Mouse (Mus musculus) thymus, postnatal 36 days (tissue): ENCODE data around the gene Tet3.

Experiments
- DNase-seq, 2 experiments: peaks; one replicate each; pipeline ENCODE4 v3.0.0; 2022; ENCODE audit warnings: mixed read lengths in 2 of 2

The Tet3 gene

GRCm38 (mm10) chr6:83459034-83459644 is at the start of gene Tet3:
TSS of gene Tet3 (minus strand) at chr6:83459084.
- no peak for DNase-seq

DNA sequence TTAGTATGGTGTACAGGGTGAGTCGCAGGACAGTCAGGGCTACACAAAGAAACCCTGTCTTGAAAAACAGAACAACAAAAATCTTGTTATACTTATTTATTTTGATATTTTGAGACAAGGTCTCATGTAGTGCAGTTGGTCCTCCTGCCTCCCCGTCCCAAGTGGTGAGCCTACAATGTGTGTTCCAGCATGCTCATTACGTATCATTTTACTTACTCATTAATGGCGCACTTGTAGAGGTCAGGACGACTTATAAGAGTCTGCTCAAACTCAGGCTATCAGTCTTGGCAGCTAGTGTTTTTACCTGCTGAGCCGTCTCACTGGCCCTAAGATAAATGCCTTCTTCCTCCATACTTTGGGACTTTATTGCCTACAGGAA is 48.3 kb upstream of the Tet3 start:
- no peak for DNase-seq

DNA sequence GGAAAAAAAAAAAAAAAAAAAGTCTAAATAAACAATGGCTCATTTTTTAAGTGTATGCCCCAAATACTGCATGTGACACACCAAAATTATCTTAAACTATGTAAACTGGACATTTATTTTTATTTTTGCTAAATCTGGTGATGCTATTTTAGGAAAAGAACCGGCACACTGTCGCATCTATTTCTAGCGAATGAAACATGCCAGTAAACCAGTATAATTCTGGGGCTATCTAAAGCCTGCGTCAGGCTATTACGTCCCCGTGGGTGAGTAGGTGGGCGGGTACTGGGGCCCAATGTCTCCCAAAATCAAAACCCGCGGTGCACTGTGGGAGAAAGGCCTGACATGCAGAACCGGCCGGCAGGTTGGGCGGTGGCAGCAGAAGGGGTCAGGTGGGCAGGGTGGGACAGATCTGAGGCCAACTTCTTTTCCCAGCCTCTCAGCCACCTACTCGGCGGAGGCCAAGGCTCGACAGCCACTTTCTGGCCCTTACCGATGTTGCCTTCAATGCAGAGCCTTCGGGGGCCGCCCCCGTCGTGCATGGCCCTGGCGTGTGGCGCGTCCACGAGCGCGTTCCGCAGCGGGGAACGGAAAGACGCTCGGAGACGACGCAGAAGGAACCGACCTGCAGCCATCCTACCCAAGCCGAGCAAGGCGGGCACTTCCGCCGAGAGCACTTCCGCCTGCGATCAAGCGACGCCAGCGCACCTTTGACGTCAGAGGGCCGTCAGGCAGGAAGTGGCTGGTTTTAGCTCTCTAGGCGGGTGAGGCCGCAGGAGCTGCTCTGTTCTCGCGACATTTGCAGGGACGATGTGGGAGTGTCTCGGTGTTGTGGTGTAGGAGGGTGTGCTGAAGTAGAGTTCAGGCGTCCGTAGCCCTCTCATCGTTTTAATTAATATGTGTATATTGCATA is 47.6 kb upstream of the Tet3 start, which contains the start of gene Dguok:
Gene Dguok, minus strand, starts transcription at position 712 of the 910 bp plus-strand sequence.
- peak; percentile 95 to 99 for DNase-seq

DNA sequence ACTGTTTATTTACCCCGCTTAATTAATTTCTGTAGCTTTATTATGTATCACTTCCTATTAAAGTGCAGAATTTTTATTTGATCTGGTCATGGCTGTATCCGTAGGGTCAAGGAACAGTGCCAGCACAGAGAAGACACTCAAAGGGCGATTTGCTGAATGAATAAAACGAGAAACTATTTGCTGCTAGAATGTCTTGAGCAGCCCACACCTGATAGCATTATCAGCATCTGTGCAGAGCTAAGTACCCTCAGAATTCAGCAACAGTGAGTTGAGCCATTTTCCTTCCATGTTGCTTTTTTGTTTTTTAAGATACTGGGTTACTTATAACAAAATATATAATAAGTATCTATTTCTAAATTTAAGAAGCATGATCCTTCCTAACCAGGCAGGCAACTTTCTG is 46.7 kb upstream of the Tet3 start:
- no peak for DNase-seq

- DNase-seq: no peak
Measured at GRCm38 (mm10) chr6:83503361-83503760, 44.5 kb upstream of the Tet3 start.

- DNase-seq: peak in 1 of 2 experiments; percentile 19
Measured at GRCm38 (mm10) chr6:83502656-83503055, 43.8 kb upstream of the Tet3 start.

DNA sequence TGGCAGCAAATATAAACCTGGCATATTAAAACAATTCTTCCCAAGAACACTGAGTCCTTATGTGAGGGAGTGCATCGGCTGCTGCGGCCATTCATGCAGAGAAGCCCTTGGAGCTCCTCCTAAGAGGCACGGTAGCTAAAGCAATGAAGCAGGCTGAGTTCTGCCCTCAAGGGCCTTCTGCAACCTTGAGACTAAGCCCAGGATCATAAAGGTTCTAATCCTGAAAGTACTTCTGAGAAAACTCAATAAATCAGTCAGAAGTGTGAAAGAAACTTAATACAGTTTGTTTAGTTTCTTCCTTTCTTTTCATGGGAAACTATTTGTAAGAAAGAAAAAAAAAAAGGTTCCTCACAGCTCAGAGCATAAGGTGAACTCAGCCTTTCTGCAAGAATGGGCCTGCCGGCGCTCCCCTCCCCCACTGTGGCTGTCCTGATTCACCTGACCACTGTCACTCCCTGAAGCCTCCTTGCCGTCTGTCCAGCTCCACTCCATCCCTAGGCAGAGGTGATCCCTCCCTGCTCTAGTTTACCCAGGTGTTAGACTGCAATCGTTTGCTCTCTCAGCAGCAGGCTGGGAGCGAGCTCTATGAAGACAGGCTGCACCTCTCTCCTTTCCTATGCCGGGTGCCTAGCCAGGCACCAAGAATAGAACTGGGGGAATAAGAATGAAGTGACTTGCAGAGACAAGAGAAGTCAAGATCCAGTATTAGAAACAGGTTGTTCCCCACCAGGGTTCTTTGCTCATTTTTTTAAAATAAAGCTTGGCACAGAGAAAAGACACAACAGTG is 42.8 kb upstream of the Tet3 start:
- no peak for DNase-seq

- no peak for DNase-seq
Measured at GRCm38 (mm10) chr6:83500462-83500861, 41.6 kb upstream of the Tet3 start.

GRCm38 (mm10) chr6:83499078-83499477 is 40.2 kb upstream of the Tet3 start:
- DNase-seq: no peak

DNA sequence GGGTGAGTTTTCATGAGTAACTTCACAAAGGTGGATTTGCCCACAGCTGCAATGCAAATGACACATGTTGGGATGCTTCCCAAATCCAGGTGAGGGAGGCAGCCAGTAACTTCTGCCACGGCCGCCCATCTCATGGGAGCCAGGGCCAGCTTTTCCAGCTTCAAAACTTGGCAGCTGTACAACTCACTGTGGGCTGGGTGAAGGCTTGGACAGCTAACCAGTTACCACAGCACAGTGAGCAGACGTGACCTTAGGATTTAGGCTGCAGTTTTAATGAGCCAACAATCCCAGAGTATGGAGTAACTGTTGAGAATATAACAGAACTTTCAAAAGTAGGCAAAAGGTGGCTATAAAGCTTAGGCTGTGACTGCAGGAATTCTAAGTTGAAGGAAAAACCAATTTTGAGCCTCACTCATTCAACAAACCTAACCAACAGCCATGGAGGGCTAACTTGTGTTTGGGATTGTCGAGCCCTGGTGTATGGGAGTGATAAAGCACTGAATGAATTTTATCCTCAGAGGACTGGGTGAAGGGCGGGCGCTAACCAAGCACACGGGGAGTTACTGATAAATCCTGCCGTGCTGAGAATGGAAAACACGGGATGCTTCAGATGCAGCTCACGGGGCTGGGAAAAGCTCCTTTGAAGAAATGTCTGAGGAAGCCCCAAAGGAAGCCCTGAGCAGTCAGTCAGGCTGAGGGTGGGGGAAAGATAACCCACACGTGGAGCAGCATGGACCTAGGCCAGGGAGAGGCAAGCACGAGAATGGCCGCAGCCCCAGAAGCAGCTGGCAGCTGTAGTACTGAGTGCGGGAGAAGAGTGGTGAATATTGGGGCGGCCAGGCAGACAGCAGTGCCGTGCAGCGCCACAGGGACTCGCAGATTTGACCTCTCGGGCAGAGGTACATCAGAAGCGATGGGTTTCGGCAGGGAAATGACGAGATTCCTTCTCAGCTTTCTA is 38.1 kb upstream of the Tet3 start:
- DNase-seq: no peak

- DNase-seq: no peak
Measured at GRCm38 (mm10) chr6:83496009-83496752, 37.3 kb upstream of the Tet3 start.

DNA sequence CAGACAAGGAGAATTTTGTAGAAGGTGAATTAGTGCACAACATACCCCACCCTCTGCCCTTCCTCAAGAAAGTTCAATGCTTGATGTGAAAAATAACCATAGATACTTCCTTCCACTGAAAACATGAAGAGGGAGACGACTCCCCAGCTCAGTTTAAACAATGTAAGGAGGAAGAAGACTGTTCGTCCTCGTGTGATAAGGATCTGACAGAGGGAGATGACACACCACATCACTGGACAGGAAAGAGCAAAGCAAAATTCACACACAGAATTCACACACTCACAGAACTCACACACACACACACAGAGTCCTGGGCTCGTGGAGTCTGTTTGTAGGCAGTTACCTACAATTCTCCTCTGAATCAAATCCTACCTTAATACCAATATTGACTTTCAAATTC is 31.7 kb upstream of the Tet3 start:
- DNase-seq: no peak

DNA sequence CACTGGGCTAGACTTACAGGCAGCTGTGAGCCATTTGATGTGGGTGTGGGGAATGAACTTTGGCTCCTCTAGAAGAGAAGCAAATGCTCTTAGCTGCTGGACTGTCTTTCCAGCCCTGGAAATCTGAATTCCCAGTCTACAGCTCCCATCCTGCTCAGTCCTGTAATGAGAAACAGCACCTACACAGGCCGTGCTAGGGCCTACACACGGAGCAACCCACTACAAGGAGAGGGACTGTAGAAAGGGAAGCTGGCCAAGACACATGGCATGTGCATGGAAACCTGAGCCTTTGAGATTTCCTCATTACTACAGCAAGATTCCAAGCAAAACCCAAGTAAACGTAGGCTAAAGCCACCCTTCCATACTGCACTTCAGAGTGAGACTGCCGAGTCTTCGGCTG is 29.3 kb upstream of the Tet3 start:
- no peak for DNase-seq

DNA sequence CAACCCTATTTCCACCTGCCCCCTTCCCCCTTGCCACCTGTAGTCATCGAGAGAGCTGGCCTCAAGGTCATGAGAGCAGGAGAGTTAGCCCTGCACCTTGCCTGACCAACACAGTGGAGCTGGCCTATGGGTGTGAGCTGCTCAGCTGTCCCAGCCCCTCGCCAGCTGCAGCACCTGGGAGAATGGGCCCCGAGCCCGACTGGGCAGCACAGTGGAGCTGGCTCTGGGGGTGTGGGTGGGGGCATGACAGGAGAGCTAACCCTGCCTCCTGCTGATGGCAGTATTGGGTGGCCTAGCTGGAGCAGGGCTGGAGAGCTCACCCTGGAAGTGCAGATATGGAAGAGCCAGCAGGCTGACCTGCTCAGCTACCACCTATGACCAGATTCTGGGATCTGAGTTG is 28.4 kb upstream of the Tet3 start:
- no peak for DNase-seq

DNA sequence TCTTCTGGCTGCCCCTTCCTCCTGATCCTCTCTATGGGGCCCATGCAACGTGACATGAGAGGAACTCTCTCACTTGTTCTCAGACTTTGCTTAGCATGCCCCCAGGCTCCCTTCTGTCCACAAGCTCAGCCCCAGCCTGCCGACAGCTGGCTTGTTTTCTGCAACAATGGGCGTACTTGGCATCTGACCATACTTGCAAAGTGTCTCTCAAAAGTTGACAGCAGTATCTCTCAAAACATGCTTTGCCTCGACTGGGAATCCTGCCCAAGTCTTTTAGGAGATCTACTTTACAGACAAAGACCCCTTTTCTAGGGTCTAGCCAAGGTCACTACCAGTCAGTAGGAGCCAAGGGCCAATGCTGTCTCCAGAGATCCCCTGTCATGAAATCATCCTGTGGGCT is 27.0 kb upstream of the Tet3 start:
- no peak for DNase-seq

- no peak for DNase-seq
Measured at GRCm38 (mm10) chr6:83483776-83484175, 24.9 kb upstream of the Tet3 start.

DNA sequence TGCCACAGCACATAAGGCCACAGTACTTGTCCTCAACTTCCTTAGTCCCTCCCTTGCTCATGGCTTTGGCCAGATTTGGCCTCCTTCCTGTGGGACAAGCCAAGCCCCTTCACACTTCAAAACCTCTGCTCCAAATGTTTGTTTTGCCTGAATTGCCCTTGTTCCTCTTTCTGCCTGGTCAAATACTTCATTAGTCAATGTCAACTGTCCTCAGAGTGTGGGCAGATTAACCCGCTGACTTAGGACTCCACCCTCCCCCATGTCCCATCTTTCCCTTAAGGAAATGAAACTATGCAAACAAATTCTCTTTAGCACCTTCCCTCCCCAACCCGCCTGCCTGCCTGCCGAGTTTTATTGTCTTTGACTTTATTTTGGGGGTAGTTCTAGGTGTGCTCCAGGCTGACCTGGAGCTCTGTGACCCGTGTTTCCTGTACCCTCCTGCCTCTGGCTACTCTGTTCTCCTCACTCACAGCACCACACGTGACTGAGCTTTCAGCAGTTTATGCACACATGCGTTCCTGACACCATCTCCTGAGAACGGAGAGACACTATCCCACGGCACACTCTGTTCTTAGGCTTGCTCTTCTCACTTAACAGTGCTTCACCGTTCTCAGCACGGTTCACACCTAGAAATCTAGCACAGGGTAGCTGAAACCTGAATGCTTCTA is 23.7 kb upstream of the Tet3 start:
- no peak for DNase-seq

DNA sequence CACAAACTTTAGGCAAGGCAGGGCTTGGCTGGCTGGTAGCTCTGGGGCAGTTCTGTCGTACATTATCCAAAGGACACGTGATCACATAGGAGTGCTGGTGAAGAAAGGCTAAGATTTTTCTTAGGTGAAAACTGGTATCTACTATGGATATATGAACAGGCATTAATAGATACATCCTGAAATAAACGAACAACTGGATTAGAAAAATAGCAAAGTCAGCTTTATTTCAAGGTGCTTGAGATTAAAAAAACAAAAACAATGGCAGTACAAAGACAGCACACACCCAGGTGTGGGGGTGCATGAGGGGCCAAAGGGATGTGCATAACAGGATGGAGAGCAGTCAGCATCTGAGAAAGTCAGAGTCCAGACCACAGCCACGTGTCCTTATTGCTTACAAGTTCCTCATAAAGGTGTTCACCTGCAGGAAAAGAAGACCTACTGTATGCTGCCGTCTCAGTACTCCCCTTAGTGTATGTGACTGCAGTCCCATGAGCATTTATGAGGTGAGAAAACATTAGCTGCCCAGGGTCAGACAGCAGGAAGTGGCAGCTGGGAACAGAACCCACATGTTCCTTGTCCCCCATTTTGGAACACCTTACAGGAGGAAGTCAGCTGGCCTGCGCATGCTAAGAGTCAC is 21.3 kb upstream of the Tet3 start:
- DNase-seq: no peak

DNA sequence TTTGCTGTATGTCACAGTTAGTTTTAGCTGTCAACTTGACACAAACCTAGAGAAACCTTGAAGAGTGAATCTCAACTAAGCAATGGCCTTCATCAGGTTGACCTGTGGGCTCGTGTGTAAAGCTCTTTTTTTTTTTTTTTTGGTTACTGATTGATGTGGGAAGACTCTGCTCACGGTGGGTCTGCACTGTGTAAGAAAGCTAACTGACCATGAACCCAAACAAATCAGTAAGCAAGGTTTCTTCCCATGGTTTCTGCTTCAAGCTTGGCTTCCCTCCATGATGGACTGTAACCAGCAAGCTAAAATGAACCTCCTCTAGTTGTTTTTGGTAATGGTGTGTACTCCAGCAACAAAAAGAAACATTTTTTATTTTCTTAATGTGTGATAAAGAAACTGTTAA is 20.3 kb upstream of the Tet3 start:
- DNase-seq: no peak

DNA sequence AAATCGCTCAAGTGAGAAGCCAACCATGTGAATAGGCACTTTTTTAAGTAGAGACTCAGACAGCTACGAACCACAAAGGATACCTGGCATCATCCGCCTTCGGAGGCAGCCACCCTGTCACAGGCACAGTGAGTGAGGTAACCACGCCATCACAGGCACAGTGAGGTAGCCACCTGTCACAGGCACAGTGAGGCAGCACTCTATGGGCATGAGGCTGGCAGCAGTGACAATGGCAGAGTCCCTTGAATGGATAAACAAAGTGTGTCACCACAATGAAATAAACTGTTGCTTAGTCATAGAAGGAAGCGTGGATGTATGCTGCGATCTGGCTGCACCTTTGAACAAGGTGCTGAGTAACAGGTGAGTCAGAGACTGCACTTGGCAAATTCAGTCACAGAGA is 19.7 kb upstream of the Tet3 start:
- DNase-seq: no peak

DNA sequence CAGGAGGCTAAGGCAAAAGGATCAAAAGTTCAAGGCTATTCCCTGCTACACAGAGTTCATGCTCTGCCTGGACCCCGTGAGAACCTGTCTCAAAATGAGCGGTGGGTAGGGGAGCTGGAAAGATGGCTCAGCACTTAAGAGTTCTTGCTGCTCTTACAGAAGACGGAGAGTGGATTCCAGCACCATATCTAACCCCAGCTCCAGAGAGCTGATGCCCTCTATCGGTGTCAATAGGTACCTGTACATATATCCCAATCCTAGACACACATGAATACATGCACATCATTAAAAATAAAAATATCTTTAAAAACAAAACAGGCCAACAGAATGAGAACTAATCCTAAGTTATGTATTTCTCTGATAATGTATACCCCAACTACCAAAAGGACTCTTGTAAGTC is 19.3 kb upstream of the Tet3 start:
- DNase-seq: no peak
